In the genomic region with DNA sequence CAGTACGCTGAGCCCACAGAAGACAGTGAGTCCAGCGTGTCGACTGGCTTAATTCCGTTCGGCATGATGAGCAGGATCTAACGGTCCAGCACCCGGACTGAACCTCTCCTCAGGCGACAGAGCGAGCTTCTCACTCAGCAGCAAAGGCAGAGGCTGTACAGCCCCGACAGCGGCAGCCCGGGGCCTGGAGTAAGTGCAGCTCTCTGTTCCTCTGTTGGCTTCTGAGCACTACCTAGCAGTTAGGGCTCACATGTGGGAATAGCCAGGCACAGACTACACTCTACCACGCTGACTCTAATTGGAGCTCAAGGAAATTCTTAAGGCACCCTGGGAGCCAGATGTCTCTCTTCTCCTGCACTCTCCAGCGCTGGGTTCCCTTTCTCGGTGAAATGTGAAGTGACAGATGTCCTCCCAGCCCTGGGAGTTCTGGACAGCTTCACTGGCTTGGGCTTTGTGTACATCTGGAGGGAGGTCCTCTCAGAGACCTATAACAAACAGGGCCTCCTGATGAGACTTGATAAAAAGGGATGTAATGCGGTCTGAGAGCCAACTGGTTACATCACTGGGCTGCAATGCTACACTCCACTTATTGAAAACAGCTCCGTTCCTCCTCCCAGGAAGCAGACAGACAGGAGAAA, we compare ENCODE assay signal across 9 mouse cellular contexts.
DNase-seq lines count a peak whose midpoint lies in the region; ATAC-seq and TF ChIP-seq lines count a peak whose summit lies in the region.
"Had no signal": no experiment of that assay in that cellular context is flagged by ENCODE, and none has a peak within 500 bp of the region (broad histone marks: within the 10 kb centered on the region; RNA-seq: fewer than 3 reads in every experiment).

No protein-coding gene starts in this region.

- no peaks in the 10 kb centered on the region for H3K36me3 ChIP-seq in heart, embryonic 10.5 days
- peaks cover 6% of the 10 kb centered on the region; the same call in 1 of the 2 replicates for H3K36me3 ChIP-seq in limb, embryonic 13.5 days
- H3K36me3 ChIP-seq in myocyte (ENCODE audit: control insufficient read depth, insufficient read depth), result peaks cover 25% of the 10 kb centered on the region
- H3K36me3 ChIP-seq: liver, embryonic 15.5 days had no signal

- no peak for TF ChIP-seq CTCF in gastrocnemius, adult 2 months (IDR thresholded peaks at IDR 0.05)

- intact Hi-C loops in gastrocnemius, adult 2 months (cut with DNase I), result no loop called here

- H3K27me3 ChIP-seq in heart, embryonic 10.5 days (ENCODE audit: insufficient read depth, poor library complexity, severe bottlenecking), result no peaks in the 10 kb centered on the region
- no peaks in the 10 kb centered on the region for H3K27me3 ChIP-seq in limb, embryonic 13.5 days
- no peaks in the 10 kb centered on the region for H3K27me3 ChIP-seq in myocyte (ENCODE audit: control insufficient read depth, insufficient read depth, insufficient read length)
- H3K27me3 ChIP-seq: liver, embryonic 15.5 days had no signal

- peak overlapping the region; percentile 88 for H3K9ac ChIP-seq in limb, embryonic 13.5 days
- H3K9ac ChIP-seq: liver, embryonic 15.5 days had no signal

- H3K27ac ChIP-seq in gastrocnemius, adult 2 months, result peak overlapping the region; percentile 78
- no peak overlapping the region for H3K27ac ChIP-seq in brown adipose tissue, adult 24 weeks (replicated peaks; ENCODE audit: low read depth, low read length)
- H3K27ac ChIP-seq in heart, embryonic 10.5 days, result peak overlapping the region; percentile 85
- H3K27ac ChIP-seq in limb, embryonic 13.5 days, result peak overlapping the region; percentile 97
- H3K27ac ChIP-seq: liver, embryonic 15.5 days had no signal

- H3ac ChIP-seq in myocyte (ENCODE audit: control insufficient read depth, insufficient read length), result no peak overlapping the region

- peaks cover 5% of the 10 kb centered on the region for H3K79me2 ChIP-seq in myocyte (ENCODE audit: control insufficient read depth, insufficient read depth)

- peak overlapping the region; percentile 67 for H3K4me2 ChIP-seq in limb, embryonic 13.5 days (replicated peaks)
- H3K4me2 ChIP-seq in myocyte (ENCODE audit: low read depth), result no peak overlapping the region
- H3K4me2 ChIP-seq: liver, embryonic 15.5 days had no signal

- H3K4me1 ChIP-seq in brown adipose tissue, adult 24 weeks (ENCODE audit: control insufficient read depth, insufficient read depth, insufficient read length, low read length), result peaks cover 14% of the 10 kb centered on the region
- peaks cover 88% of the 10 kb centered on the region for H3K4me1 ChIP-seq in heart, embryonic 10.5 days
- peaks cover 94% of the 10 kb centered on the region for H3K4me1 ChIP-seq in limb, embryonic 13.5 days

- TF ChIP-seq POLR2A in myocyte (IDR thresholded peaks at IDR 0.05; ENCODE audit: insufficient read length, low read depth), result peak; percentile 11

- DNase-seq in gastrocnemius, adult 2 months, result peak; percentile 49
- no peak for DNase-seq in gastrocnemius, postnatal 10 days
- DNase-seq in heart, embryonic 10.5 days (ENCODE audit: low spot score), result peak; percentile 84
- DNase-seq in adrenal gland, postnatal 14 days, result no peak
- DNase-seq in thymus, postnatal 25 days, result no peak

- peak; percentile 79 for ATAC-seq in limb, embryonic 13.5 days (ENCODE audit: low FRiP score, low read depth)

- 20% methylated on average over 17 of the region's 17 CpGs for WGBS in heart, embryonic 10.5 days
- WGBS in limb, embryonic 13.5 days, result 5% methylated on average over 17 of the region's 17 CpGs

- H3K9me3 ChIP-seq in heart, embryonic 10.5 days, result no peaks in the 10 kb centered on the region
- H3K9me3 ChIP-seq in limb, embryonic 13.5 days, result no peaks in the 10 kb centered on the region
- H3K9me3 ChIP-seq: liver, embryonic 15.5 days had no signal

- H3K4me3 ChIP-seq in gastrocnemius, adult 2 months, result peak overlapping the region; percentile 58
- H3K4me3 ChIP-seq in brown adipose tissue, adult 24 weeks (ENCODE audit: insufficient read depth, low read depth, low read length), result peak overlapping the region; percentile 15
- H3K4me3 ChIP-seq in heart, embryonic 10.5 days, result peak overlapping the region; percentile 52
- H3K4me3 ChIP-seq in limb, embryonic 13.5 days, result peak overlapping the region; percentile 64
- H3K4me3 ChIP-seq in myocyte, result no peak overlapping the region
- H3K4me3 ChIP-seq: liver, embryonic 15.5 days had no signal

TF ChIP-seq in myocyte, 11 proteins besides CTCF, POLR2A, EP300 and RAD21:
- no peak for TF ChIP-seq USF1 (IDR thresholded peaks at IDR 0.05; ENCODE audit: low read depth)
- peak; percentile 24 for TF ChIP-seq POLR2AphosphoS2 (IDR thresholded peaks at IDR 0.05; ENCODE audit: insufficient read length, low read depth)
- no peak for TF ChIP-seq E2F4 (IDR thresholded peaks at IDR 0.05; ENCODE audit: insufficient read depth)

Comparison
In these comparisons a context has a peak if more than half of its experiments do, and no peak if none do; other contexts are left out.
1. DNase-seq: peak in gastrocnemius, adult 2 months (single experiment) and heart, embryonic 10.5 days (single experiment); none in gastrocnemius, postnatal 10 days (single experiment), adrenal gland, postnatal 14 days (single experiment) and thymus, postnatal 25 days (single experiment).